17 mouse cellular contexts compared by ENCODE assay signal in the genomic region with DNA sequence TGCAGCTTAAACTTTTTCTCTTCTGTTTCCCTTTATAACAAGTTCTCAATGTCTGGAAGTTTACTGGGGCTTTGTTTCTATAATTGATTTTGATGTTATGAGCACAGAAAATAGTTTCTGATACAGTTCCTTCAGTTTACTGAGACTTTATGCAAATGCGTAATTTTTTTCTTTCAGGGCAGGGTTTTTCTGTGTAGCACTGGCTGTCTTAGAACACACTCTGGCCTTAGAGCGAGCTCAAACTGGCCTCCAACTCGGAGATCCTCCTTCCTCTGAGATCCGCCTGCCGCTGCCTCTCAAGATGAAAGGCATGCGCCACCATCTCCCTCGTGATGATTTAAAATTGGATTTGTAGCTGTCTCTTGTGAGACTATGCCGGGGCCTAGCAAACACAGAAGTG. TPM values are rescaled to one million over a fixed set of nuclear protein-coding genes. Genes with fewer than 3 reads are reported as not detected.
"Had no signal": no experiment of that assay in that cellular context is flagged by ENCODE, and none has a peak within 500 bp of the region (broad histone marks: within the 10 kb centered on the region; RNA-seq: fewer than 3 reads in every experiment).

No protein-coding gene starts in this region.

- DNase-seq: retina, postnatal 1 day; right cerebral cortex, adult 18-20 months; right cerebral cortex, postnatal 14 days; right cerebral cortex, postnatal 25 days; right cerebral cortex, postnatal 4 days; spleen, adult 18-20 months; thymus, adult 18-20 months; thymus, adult 2 months; thymus, postnatal 14 days; thymus, postnatal 25 days; thymus, postnatal 36 days; thymus, postnatal 4 days had no signal

- H3K27me3 ChIP-seq: neural tube, embryonic 13.5 days; neural tube, embryonic 15.5 days; stomach, embryonic 15.5 days had no signal

- H3K9ac ChIP-seq: neural tube, embryonic 13.5 days; neural tube, embryonic 15.5 days; stomach, embryonic 15.5 days had no signal

- H3K4me3 ChIP-seq: neural tube, embryonic 13.5 days; neural tube, embryonic 15.5 days; stomach, embryonic 15.5 days had no signal

- H3K27ac ChIP-seq: neural tube, embryonic 13.5 days; neural tube, embryonic 15.5 days; stomach, embryonic 15.5 days; stomach, postnatal 0 days had no signal

- H3K4me1 ChIP-seq: stomach, embryonic 15.5 days had no signal

- H3K9me3 ChIP-seq: neural tube, embryonic 13.5 days; neural tube, embryonic 15.5 days; stomach, embryonic 15.5 days had no signal

- H3K36me3 ChIP-seq: stomach, embryonic 15.5 days had no signal

- H3K4me2 ChIP-seq: neural tube, embryonic 13.5 days; neural tube, embryonic 15.5 days; stomach, embryonic 15.5 days had no signal

RNA-seq across cellular contexts. Expression of a gene that starts 6.8 kb away (rescaled TPM):
- total RNA-seq: neutrophil, adult 5-6 weeks had no signal
